Mouse (Mus musculus) heart, embryonic 10.5 days (tissue): ENCODE measurements around the gene Stip1. TPM values are rescaled to one million over a fixed set of nuclear protein-coding genes. Genes with fewer than 3 reads are reported as not detected.
"Not testable (repeated sequence)": the region's sequence is repeated elsewhere in the genome, so short reads cannot be mapped to it uniquely, and the experiment has no call there.

Source experiments
- DNase-seq: peaks from one replicate; pipeline ENCODE4 v3.0.0-alpha.2; 2017; ENCODE audit warnings: low spot score
- H3K27ac ChIP-seq: fragments of 300-500 bp; sonication (generic); 2 replicates; pipeline ENCODE4 v1.5.1; 2016; ENCODE audit warnings: mild to moderate bottlenecking
- H3K27me3 ChIP-seq: fragments of 300-500 bp; sonication (generic); 2 replicates; pipeline ENCODE4 v1.6.1; 2016; ENCODE audit warnings: mild to moderate bottlenecking; ENCODE audit not compliant: poor library complexity, insufficient read depth, severe bottlenecking
- H3K36me3 ChIP-seq: fragments of 300-500 bp; sonication (generic); 2 replicates; pipeline ENCODE4 v1.6.1; 2016; ENCODE audit warnings: mild to moderate bottlenecking, moderate library complexity
- H3K4me1 ChIP-seq: fragments of 300-500 bp; sonication (generic); 2 replicates; pipeline ENCODE4 v1.6.1; 2016; ENCODE audit warnings: mild to moderate bottlenecking
- H3K4me3 ChIP-seq: fragments of 300-500 bp; sonication (generic); 2 replicates; pipeline ENCODE4 v1.5.1; 2016; ENCODE audit warnings: mild to moderate bottlenecking, moderate library complexity
- H3K9me3 ChIP-seq: fragments of 300-500 bp; sonication (generic); 2 replicates; pipeline ENCODE4 v1.6.1; 2016; ENCODE audit warnings: mild to moderate bottlenecking, moderate library complexity
- WGBS: fragments of 180-500 bp; shearing (Covaris S2); methylation state at CpG from one replicate; pipeline ENCODE4 v1.1.7; 2016; 5-methylcytosine and 5-hydroxymethylcytosine counted together
- polyA plus RNA-seq: library from polyadenylated mRNA; unstranded; fragments of >200 nt; fragmentation: Nextera tagmentation; extraction: Ambion mirVana; gene quantifications from 2 replicates; pipeline ENCODE4 v1.2.1, GENCODE M21; 2016

Stip1 gene
- polyA plus RNA-seq, 1 experiment from 2014 or later = 388 TPM

- no peak for DNase-seq
- H3K4me1 ChIP-seq = peaks cover 58% of the 10 kb centered on the region
- 86% methylated on average over 8 of the region's 8 CpGs for WGBS
- H3K9me3 ChIP-seq = no peaks in the 10 kb centered on the region
- no peaks in the 10 kb centered on the region for H3K27me3 ChIP-seq
- H3K4me3 ChIP-seq = peak overlapping the region; percentile 73
- peaks cover 19% of the 10 kb centered on the region for H3K36me3 ChIP-seq
- 0 out of 2 replicates have a peak overlapping the region, but pooled peaks have one; percentile 89 for H3K27ac ChIP-seq
Observed at GRCm38 (mm10) chr19:6994489-6994888, 45.3 kb downstream of the Stip1 start.

- Histone ChIP-seq H3K4me1 (peaks cover 58% of the 10 kb centered on the region), H3K36me3 (peaks cover 18% of the 10 kb centered on the region), H3K9me3 (no peaks in the 10 kb centered on the region), H3K4me3 (no peak overlapping the region), H3K27ac (no peak overlapping the region), H3K27me3 (no peaks in the 10 kb centered on the region)
- 88% methylated on average over 8 of the region's 8 CpGs for WGBS
- no peak for DNase-seq
Observed at GRCm38 (mm10) chr19:6994002-6994401, 45.8 kb downstream of the Stip1 start.

- H3K9me3 ChIP-seq = no peaks in the 10 kb centered on the region
- peak overlapping the region; percentile 70 for H3K4me3 ChIP-seq
- peaks cover 9% of the 10 kb centered on the region for H3K36me3 ChIP-seq
- H3K27me3 ChIP-seq = no peaks in the 10 kb centered on the region
- 61% methylated on average over 14 of the region's 14 CpGs for WGBS
- H3K4me1 ChIP-seq = peaks cover 61% of the 10 kb centered on the region
- H3K27ac ChIP-seq = peak overlapping the region; percentile 87
- DNase-seq = no peak
Observed at GRCm38 (mm10) chr19:6993011-6993770, 46.6 kb downstream of the Stip1 start.

DNA sequence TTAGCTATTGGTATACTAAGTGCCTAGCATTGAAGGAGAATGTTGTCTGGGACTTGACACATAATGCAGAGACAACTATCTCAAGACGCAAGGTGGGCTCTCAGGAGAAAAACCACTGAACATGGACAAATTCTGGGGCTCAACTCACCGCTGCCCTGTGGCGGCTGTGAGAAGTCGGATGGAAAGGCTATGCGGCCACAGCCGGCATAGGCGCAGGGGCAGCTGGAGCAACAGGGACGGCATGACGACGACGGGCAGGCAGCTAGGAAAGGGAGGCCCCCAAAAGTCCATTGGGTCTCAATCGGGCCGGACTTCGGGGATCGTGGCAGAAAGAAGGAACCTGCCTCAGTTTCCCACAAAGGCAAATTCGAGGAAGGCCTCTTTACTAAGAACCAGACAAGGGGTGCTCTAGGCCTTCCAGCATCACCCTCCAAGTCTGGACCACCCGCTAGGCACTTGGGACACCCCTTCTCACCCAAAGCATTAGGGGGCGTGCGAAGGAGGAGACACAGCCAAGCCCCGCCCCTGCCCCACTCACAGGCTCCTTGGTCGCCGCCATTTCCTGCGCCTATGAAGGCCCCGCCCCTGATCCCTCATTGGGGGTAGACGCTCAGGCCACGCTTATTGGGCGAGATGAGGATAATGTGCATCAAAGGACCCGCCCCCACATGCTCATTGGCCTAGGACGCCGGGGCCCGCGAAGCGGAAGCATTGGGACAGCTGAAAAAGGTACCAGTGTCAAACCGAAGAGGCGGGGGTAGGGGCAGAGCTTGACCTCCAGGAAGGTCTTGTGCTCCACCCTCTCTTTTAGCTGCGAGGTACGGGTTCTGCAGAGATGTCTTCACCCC, 47.5 kb downstream of the Stip1 start, which contains the start of gene Dnajc4:
TSS of gene Dnajc4 (minus strand) at position 562 of the 848 bp plus-strand sequence.
- Histone ChIP-seq H3K27ac (peak within 1 kb of the TSS; percentile 87), H3K9me3 (no peaks in the 10 kb centered on the region), H3K4me3 (peak within 1 kb of the TSS; percentile 70), H3K36me3 (0 out of 2 replicates have a peak, but pooled peaks cover 5% of the 10 kb centered on the region), H3K27me3 (no peaks in the 10 kb centered on the region), H3K4me1 (peaks cover 63% of the 10 kb centered on the region)
- WGBS = 2% methylated on average over 37 of the region's 37 CpGs
- DNase-seq = peak; percentile 99

DNA sequence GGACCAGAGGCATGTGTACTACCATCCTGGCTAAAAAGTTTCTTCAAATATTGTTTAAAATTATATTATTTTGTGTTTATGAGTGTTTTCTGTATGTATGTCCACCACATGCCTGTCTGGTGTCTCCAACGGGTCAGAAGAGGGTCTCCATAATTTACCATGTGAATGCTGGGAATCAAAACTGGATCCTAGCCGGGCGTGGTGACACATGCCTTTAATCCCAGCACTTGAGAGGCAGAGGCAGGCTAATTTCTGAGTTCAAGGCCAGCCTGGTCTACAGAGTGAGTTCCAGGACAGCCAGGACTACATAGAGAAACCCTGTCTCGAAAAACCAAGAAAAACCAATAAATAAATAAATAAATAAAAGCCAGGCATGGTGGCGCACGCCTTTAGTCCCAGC, 48.6 kb downstream of the Stip1 start:
- H3K9me3 ChIP-seq, H3K36me3 ChIP-seq: not testable (repeated sequence)

GRCm38 (mm10) chr19:6990712-6991111, 49.1 kb downstream of the Stip1 start:
- WGBS = 81% methylated on average over 6 of the region's 6 CpGs
- Histone ChIP-seq H3K27me3 (no peaks in the 10 kb centered on the region), H3K4me1 (peaks cover 65% of the 10 kb centered on the region)

More for the DNA sequence above, 48.6 kb downstream of the Stip1 start:
- DNase-seq, H3K4me3 ChIP-seq, H3K27me3 ChIP-seq, H3K27ac ChIP-seq: not testable (repeated sequence)
- 90% methylated on average over 6 of the region's 6 CpGs for WGBS
- peaks cover 63% of the 10 kb centered on the region for H3K4me1 ChIP-seq

GRCm38 (mm10) chr19:6989251-6989650, 50.5 kb downstream of the Stip1 start:
- no peak overlapping the region for H3K4me3 ChIP-seq
- WGBS = 83% methylated on average over 8 of the region's 8 CpGs
- DNase-seq = no peak
- no peaks in the 10 kb centered on the region for H3K9me3 ChIP-seq
- H3K27ac ChIP-seq = no peak overlapping the region
- H3K27me3 ChIP-seq = no peaks in the 10 kb centered on the region
- H3K36me3 ChIP-seq = peaks cover 22% of the 10 kb centered on the region
- peaks cover 58% of the 10 kb centered on the region for H3K4me1 ChIP-seq

More at GRCm38 (mm10) chr19:6990712-6991111, 49.1 kb downstream of the Stip1 start:
- DNase-seq = no peak
- Histone ChIP-seq H3K36me3 (peaks cover 9% of the 10 kb centered on the region; the same call in 1 of the 2 replicates), H3K4me3 (no peak overlapping the region), H3K9me3 (no peaks in the 10 kb centered on the region), H3K27ac (no peak overlapping the region)

- 9% methylated on average over 8 of the region's 8 CpGs for WGBS
- H3K27ac ChIP-seq = peak overlapping the region; percentile 98
- DNase-seq = no peak
- H3K36me3 ChIP-seq = peaks cover 34% of the 10 kb centered on the region
- H3K4me1 ChIP-seq = peaks cover 48% of the 10 kb centered on the region
- H3K27me3 ChIP-seq = no peaks in the 10 kb centered on the region
- H3K4me3 ChIP-seq = peak overlapping the region; percentile 98
- H3K9me3 ChIP-seq = no peaks in the 10 kb centered on the region
Observed at GRCm38 (mm10) chr19:6987904-6988285, 51.9 kb downstream of the Stip1 start.

GRCm38 (mm10) chr19:6987061-6987903, 52.5 kb downstream of the Stip1 start, which contains the start of gene Vegfb:
Vegfb (minus strand) TSS chr19:6987651.
- peaks cover 40% of the 10 kb centered on the region for H3K36me3 ChIP-seq
- no peak for DNase-seq
- H3K4me3 ChIP-seq = peak within 1 kb of the TSS; percentile 98
- peak within 1 kb of the TSS; percentile 98 for H3K27ac ChIP-seq
- under 1% methylated on average over 57 of the region's 85 CpGs for WGBS
- peaks cover 44% of the 10 kb centered on the region for H3K4me1 ChIP-seq
- no peaks in the 10 kb centered on the region for H3K27me3 ChIP-seq
- H3K9me3 ChIP-seq = no peaks in the 10 kb centered on the region

GRCm38 (mm10) chr19:6985951-6986708, 53.6 kb downstream of the Stip1 start:
- H3K27me3 ChIP-seq = no peaks in the 10 kb centered on the region
- H3K36me3 ChIP-seq = peaks cover 45% of the 10 kb centered on the region
- DNase-seq = no peak
- H3K4me3 ChIP-seq = peak overlapping the region; percentile 98
- H3K4me1 ChIP-seq = peaks cover 40% of the 10 kb centered on the region
- H3K27ac ChIP-seq = peak overlapping the region; percentile 98
- no peaks in the 10 kb centered on the region for H3K9me3 ChIP-seq
- 67% methylated on average over 10 of the region's 10 CpGs for WGBS

- no peak overlapping the region for H3K27ac ChIP-seq
- H3K4me1 ChIP-seq = peaks cover 40% of the 10 kb centered on the region
- no peaks in the 10 kb centered on the region for H3K27me3 ChIP-seq
- H3K9me3 ChIP-seq = no peaks in the 10 kb centered on the region
- no peak overlapping the region for H3K4me3 ChIP-seq
- 83% methylated on average over 19 of the region's 19 CpGs for WGBS
- peaks cover 45% of the 10 kb centered on the region for H3K36me3 ChIP-seq
- no peak for DNase-seq
Observed at GRCm38 (mm10) chr19:6985300-6985699, 54.5 kb downstream of the Stip1 start.

DNA sequence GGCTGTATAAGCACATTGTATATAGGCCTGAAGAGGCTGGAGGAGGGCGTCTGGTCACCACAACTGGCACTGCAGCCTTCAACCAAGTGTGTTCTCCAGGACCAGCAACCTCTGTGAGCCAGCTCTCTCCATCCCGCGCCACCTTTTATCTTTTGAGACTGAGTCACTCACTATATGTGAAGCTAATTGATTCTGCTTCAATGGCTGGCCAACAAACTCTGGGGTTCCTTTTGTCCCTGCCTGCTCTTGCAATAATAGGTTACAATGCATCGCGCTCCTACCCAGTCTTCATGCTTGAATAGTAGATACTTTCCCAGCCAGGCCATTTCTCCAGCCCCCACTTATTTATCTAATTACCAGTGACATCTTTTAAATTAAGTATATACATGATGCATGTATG, 56.1 kb downstream of the Stip1 start:
- WGBS = 92% methylated on average over 5 of the region's 5 CpGs
- H3K27me3 ChIP-seq = no peaks in the 10 kb centered on the region
- no peak for DNase-seq
- H3K27ac ChIP-seq = no peak overlapping the region
- no peak overlapping the region for H3K4me3 ChIP-seq
- peaks cover 57% of the 10 kb centered on the region for H3K4me1 ChIP-seq
- no peaks in the 10 kb centered on the region for H3K9me3 ChIP-seq
- peaks cover 42% of the 10 kb centered on the region for H3K36me3 ChIP-seq
